Mouse (Mus musculus) kidney, postnatal 25 days (tissue): ENCODE results near the gene Mfn1.

Experiments used
- DNase-seq, 2 experiments: peaks; one replicate each; pipeline ENCODE4 v3.0.0; 2021; ENCODE audit warnings: mixed read lengths in 2 of 2

Gene Mfn1

GRCm38 (mm10) chr3:32611606-32612170 is 82.4 kb downstream of the Mfn1 start:
- DNase-seq: peak in 1 of 2 experiments; percentile 14

- no peak for DNase-seq
Observed at GRCm38 (mm10) chr3:32614786-32615185, 85.5 kb downstream of the Mfn1 start.

- no peak for DNase-seq
Observed at GRCm38 (mm10) chr3:32615376-32615775, 86.1 kb downstream of the Mfn1 start.

DNA sequence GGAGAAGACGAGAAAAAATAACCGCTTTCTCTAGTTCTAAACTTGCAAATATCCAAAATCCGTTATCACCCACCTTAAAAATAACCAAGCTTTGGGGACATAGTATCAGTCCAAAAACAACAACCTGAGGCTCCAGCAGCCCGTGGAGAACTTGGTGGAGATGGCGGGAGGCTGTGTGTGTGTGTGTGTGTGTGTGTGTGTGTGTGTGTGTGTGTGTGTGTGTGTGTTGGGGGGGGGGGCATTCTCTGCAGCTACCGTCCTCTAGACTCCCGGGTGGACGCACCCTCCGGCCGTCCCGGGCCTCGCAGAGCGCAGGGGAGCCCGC is 86.7 kb downstream of the Mfn1 start:
- DNase-seq: no peak

GRCm38 (mm10) chr3:32616331-32617052 is 87.2 kb downstream of the Mfn1 start, which contains the start of gene Gnb4:
Gene Gnb4, minus strand, starts transcription at chr3:32616585.
- DNase-seq: peak; percentile 38 to 63

- no peak for DNase-seq
Observed at GRCm38 (mm10) chr3:32617053-32617642, 87.9 kb downstream of the Mfn1 start.

GRCm38 (mm10) chr3:32621658-32622057 is 92.4 kb downstream of the Mfn1 start:
- DNase-seq: no peak

DNA sequence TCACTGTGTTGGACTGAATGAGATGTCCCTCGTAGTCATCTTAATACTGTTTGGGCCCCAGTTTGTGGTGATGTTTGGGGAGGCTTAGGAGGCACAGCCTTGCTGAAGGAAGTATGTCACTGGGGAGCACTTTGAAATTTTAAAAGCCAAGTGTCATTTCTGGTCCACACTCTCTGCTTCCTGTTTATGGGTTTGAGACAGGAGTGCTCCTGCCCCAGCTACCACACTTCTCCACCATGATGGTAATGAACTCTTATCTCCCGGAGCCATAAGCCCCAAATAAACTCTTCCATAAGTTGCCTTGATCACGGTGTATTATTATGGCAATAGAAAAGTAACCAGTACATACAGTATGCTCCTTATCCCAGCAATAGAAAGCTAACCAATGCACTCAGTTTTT is 92.8 kb downstream of the Mfn1 start:
- no peak for DNase-seq

- no peak for DNase-seq
Observed at GRCm38 (mm10) chr3:32628141-32628540, 98.9 kb downstream of the Mfn1 start.
